Mouse (Mus musculus) layer of hippocampus, adult 8-10 months (tissue): ENCODE results near the gene Pes1. TPM values are rescaled to one million over a fixed set of nuclear protein-coding genes. Genes with fewer than 3 reads are reported as not detected.

Experiments used
- DNase-seq, 2 experiments: peaks; one replicate each; pipeline ENCODE4 v3.0.0; 2022; ENCODE audit warnings: low spot score in 2 of 2
- total RNA-seq, 4 experiments: library from RNA; stranded (reverse); gene quantifications; 2 replicates each; pipeline ENCODE4 v1.2.4; 2022

Gene Pes1
- total RNA-seq, 4 experiments from 2014 or later: 36.4 to 50.9 (median 43.0) TPM

DNA sequence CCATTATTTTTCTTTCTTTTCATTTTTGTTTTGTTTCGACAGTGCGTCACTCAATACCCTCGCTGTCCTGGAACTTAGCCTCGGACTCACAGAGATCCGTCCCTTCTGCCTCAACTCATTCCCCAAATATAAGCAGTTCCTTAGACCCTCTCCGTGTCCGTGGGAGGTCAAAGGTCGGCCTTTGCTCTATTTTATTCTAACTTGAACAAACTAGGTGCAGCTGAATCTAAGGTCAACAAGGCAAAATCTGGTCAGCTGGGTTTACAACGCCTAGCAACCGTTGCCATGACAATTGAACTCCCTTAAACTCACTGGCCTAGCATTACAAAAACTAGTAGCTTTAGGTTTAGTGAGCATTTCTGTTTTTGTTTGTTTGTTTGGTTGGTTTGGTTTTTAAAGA is 620 bp upstream of the Pes1 start:
- no peak for DNase-seq

DNA sequence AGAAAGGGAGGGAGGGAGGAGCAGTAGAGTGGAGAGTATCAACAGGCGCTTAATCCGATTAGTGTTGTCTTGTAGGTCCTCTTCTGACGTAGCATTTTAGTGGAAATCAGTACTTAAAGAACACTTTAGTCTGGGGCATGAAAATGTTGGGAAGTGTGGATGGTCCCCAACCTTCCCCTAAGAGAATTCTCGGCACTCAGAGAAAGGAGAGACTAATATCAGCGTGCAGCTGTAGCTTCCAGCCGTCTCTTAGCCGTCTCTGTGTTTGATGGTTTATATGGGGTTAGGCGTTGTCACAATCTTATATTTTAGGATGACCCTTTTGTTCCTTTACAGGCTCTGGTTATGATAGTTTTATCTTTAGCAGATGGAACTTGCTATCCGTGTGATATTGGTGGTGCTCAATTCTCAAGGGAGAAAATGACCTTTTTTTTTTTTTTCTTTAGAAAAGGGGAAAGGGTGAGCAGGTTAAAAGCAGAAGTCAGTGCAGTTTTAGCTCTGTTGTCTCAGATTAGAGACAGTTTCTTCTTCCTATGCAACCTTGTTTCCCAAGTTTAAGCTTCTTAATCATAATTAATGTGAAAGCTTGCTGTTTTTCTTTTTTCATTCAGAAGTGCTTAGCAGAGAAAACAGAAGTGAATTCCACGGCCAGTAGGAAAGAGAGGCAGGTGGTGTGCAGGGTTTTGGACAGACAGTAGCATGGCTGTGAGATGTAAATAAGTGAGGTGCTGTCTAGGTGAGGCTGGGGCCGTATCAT is 819 bp downstream of the Pes1 start:
- DNase-seq: no peak

DNA sequence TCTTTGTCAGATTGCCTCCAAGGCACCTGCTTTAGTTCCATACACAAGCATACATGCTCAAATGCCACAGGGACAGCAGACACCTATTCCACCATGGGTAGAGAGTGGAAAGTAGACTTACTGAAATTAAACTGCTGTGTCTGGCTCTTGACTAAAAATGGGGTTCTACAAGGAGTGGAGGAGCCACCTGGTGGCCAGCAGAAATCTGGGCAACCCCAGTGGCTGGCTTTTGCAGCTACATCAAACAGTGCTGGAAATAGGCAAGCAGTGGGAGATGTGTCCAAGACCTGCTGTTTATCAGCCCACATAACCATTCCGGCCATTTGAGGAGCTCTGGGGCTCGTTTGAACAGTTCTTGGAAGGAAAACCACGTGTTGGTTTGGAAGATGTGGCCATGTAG is 6.1 kb downstream of the Pes1 start:
- no peak for DNase-seq

DNA sequence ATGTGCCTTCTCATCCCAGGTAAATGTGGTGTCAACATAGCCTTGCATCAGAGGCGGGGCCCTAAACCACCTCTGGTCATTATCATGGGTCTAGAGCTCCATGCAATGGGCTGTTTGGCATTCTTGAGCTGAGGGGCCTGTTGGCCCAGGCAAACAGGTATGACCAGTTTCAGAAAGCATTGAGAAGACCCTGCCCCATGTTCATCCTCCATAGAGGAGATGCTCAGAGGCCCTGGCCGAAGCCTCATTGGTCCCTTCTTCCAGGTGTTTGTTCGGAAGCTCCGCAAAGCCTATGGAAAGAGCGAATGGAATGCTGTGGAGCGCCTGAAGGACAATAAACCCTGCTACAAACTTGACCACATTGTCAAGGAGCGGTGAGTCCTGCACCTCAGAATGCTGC is 6.6 kb downstream of the Pes1 start:
- no peak for DNase-seq

DNA sequence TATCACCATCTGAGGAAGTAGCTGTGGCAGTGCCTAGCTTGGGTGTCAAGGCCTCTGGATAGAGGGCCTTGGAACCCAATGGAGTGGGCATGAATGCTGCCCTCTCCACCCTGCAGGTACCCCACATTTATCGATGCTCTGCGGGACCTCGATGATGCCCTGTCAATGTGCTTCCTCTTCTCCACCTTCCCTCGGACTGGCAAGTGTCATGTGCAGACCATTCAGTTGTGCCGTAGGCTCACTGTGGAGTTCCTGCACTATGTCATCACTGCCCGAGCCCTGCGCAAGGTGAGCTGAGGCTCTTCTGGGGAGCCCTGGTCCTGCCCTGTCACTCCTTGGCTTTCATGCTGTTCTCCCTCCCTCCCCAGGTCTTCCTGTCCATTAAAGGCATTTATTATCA is 9.3 kb downstream of the Pes1 start:
- no peak for DNase-seq

DNA sequence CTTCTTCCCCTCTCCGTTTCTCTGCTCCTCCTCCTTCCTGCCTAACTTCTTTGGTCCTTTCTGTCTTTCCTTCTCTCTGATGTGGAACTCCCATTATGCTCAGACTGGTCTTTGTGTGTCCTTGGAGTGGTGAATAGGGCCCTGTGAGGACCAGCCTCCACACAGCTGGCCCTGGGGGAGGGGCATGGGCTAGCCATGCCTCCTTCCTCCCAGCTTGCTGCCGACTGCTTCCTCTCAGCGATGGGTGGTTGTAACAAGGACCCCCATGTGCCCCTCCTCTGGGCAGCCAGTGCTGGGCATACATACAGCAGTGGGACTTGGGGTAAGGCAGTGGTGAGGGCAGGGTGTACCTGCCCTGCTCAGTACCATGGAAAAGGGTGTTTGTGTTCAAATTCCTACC is 10.5 kb downstream of the Pes1 start:
- no peak for DNase-seq

DNA sequence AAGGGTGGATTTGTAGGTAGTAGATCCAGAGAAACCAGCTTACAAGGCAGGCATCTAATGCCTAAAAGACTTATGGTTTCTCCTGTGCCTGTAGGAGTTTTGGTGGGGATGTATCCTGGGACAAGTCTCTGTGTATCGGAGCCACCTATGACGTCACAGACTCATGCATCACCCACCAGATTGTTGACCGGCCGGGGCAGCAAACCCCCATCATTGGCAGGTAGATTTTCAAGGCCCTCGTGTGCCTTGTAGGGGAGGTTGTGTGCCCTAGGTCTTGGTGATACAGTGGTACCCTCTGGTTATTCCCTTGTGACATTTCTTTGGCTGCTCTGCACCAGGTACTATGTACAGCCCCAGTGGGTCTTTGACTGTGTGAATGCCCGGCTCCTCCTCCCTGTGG is 12.9 kb downstream of the Pes1 start, which contains the start of gene 4930556J24Rik:
Gene 4930556J24Rik (minus strand): TSS at position 101 of the 400 bp plus-strand sequence.
- no peak for DNase-seq

DNA sequence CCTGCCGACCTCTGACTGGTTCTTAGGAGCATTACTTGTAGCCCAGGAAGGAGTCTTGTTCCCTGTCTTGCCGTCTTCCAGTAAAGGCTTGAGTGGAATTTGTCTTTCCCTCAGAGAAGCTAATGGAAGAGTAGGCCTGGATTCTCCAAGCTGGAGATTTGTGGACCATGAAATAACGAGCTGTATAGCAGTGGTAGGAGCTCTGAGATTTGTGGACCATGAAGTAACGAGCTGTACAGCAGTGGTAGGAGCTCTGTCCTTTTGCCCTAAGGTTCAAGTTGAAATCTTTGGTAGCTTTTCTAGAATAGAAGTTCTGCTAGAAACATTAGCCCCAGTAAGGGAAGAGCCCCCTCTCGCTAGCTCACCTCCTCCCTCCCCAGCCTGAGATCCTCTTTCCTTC is 14.6 kb downstream of the Pes1 start:
- no peak for DNase-seq

DNA sequence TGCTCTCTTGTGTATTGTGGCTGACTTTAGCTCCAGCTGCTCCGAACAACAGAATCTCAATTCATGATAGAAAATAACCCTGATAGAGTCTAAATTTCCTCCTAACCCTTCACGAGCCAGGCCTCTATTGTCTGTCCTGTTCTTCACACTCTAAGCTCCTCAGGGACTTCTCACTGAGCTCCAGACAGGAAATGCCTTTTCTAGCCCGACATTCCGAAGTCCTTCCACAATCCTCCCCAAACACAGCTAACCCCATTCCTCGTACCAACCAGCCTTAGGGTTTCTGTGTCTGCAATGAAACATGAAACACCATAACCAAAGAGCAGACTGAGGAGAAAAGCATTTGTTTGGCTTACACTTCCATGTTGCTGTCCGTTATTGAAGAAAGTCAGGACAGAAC is 17.8 kb downstream of the Pes1 start:
- DNase-seq: no peak

DNA sequence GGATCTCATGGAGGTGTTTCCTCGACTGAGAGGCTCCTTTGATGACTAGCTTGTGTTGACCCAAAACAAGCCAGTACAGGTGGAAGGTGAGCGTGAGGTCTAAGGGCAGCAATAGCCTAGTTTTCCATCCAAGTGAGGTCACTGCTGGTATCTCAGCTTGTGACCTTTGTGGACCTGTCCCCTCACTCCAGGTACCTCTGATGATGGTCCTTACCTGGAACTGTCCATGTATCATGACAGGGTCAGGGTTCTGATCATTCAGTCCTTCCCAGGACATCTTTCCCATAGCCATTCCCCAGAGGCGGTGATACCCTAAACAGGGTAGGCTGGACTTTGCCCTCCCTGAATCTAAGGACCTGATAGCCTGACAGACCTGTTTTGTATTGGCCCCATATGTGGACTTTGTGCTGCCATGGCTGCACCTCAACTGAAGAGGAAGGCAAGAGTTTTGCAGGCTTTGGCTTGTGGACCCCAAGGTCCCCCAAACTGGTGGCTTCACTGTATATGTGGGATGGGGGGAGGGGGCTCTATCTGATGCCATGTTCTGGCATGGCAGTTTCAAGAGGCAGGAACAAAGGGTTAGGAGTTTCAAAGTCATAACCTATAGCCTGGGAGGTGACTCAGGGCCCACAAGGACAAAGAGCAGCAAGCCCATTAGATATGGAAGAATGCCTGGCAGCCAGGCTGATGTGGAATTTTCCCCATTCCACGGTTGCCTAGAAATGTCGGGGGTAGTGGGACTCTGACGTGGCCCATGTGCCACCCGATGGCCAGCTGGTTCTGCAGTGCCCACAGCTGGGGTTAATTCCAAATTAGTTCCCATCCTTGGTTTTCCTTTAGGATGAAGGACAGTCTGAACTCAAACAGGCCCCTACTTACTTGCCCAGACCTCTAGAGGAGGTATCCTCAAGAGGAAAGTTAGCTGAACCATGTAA is 18.8 kb downstream of the Pes1 start:
- DNase-seq: no peak

DNA sequence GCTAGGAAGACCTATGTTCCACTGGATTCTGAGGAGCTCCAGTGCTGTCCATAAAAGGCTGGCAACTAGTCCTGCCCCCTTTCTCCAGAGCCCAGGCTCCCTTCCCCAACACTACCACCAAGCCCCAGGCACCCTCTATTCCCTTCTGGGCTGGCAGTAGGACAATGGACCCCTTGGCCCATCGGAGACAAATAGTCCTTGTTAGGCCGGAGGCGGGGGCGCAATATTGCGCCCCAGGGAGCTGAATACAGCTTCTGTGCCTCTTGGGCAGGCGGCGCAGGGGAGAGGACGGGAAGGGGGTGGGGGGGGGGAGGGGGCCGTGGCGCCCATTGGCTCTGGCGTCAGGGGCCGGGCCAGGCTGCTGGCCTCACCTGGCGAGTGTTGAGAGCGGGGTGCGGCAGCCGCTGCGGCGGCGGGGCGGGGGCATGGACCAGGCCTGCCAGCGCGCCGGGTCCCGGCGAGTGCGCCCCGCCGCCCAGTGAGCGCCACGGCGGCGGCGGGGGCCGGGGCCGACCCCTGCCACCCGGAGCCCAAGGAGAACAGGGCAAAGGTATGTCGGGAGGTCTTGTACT is 19.6 kb downstream of the Pes1 start, which contains the start of gene Gal3st1:
Gene Gal3st1 (plus strand): TSS at position 346 of the 572 bp plus-strand sequence.
- peak; percentile 52 to 53 for DNase-seq

DNA sequence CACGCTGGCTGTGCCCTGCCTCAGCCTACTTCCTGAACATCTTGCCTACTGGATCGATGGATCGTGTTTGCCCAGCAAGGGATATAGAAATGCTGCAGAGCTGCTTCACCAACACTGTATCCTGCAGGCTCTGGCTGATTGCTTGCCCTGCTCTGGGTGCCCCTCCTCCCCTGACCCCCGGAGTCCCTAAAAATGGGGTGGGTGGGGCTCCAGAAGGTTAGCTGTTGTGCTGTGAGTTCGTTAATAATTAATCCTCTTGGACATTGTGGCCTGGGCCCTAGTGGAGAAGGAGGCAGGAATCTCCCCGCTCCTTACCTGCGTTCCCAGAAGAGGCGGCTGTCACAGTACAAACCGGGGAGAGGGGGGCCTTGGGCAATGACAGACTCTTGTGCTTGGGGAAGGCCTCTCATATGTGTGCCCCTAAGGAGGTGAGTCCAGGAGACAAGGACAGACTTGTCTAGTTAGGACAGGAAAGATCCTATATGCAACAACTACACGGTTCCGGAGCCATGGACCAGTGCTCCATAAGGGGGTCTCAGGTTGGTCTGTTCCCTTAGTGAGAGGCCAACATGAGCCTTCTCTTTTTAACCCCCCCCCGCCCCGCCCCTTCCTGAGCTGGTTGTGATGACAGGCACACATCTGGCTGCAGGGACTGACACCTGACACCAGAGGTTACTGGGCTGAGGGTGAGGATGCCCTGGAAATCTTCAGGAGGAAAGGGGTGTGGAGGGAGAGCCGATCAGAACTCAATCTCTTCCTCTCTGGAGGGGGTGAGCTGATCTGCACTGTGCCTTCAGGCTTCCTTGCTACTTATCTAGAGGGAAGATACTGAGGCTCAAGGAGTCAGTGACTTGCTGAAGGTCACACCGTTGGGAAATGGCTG is 20.3 kb downstream of the Pes1 start:
- no peak for DNase-seq

DNA sequence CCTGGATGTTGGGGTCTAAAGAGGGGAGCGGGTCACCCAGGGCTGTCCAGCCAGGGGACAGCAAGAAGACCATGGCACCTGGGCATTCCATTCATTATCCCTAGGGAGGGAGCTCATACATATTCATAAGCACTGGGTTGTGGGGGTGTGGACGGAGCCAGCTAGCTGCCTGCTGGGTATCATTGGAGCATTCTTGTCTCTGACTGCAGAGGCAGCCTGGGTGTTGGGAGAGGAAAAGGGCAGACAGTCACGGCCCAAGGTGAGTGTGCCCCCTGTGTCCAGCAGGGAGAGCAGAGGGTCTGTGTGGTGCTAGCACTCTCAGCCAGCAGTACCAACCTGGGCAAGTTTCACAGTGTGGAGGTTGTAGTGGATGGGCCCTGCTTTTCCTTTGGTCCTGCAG is 26.0 kb downstream of the Pes1 start:
- no peak for DNase-seq

DNA sequence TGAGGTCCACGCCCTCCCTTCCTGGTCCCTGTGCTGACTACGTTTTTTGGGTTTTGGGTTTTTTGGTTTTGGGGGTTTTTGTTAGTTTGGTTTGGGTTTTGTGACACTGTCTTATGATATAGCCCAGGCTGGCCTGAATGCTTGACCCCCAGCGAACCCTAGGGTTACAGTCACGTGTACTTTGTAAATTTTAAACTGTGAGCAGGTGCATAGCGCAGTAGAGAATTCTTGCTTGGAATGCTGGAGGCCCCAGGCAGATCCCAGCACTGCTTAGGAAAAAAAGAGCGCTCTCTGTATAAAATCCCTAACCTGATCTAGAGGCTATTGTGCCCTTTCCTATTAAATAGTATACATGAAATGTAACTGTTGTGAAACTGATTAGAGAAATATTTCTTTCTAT is 29.4 kb downstream of the Pes1 start:
- DNase-seq: no peak

DNA sequence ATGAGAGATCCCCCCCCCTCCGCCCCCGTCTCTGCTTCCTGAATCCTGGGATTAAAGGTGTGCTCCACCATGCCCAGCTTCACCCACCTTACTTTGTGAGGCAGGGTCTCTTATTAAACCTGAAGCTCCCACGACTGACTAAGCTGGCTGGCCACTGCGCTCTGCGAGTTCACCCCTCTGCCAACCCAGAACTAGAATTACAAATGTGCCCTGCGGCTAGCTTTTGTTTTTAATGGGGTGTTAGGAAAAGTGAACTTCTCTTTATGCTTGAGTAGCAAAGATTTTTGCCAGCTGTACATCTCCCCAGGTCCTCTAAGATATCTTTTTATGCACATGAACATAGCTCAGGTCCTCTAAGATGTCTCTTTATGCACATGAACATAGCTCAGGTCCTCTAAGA is 30.1 kb downstream of the Pes1 start:
- no peak for DNase-seq

DNA sequence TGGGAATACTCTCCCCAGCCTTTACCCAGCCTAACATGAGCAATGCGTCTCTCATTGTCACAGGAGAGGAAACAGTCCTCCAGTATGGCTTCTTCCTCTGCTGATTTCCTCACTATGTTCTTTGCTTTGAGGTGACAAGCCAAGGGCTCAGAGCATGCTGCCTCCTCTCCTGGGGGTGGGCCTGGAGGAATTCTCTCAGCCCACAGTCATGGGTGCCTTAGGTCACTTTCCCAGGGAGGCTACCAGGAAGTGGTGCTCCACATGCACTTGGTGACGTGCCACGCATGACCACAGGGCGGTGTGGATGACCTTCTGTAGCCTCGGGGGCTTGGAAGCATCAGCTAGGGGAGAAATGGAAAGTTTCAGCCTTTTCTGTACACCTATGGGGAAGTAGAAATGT is 31.7 kb downstream of the Pes1 start:
- DNase-seq: no peak

DNA sequence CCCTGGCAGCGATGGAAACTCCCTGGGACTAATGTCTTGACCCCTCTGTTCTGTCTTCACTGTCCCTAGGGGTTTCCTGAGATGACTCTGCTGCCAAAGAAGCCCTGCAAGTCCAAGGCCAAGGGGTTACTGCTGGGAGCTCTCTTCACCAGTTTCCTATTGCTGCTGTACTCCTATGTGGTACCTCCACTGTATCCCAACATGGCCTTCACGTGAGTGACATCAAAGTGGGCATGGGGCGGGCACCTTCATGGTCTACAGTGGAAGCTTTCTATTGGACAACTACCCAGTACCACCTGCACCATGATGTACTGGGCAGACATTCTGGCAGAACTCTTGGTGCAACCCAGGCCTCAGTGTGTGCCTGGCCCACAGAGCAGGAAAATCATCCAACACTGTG is 33.1 kb downstream of the Pes1 start:
- no peak for DNase-seq

DNA sequence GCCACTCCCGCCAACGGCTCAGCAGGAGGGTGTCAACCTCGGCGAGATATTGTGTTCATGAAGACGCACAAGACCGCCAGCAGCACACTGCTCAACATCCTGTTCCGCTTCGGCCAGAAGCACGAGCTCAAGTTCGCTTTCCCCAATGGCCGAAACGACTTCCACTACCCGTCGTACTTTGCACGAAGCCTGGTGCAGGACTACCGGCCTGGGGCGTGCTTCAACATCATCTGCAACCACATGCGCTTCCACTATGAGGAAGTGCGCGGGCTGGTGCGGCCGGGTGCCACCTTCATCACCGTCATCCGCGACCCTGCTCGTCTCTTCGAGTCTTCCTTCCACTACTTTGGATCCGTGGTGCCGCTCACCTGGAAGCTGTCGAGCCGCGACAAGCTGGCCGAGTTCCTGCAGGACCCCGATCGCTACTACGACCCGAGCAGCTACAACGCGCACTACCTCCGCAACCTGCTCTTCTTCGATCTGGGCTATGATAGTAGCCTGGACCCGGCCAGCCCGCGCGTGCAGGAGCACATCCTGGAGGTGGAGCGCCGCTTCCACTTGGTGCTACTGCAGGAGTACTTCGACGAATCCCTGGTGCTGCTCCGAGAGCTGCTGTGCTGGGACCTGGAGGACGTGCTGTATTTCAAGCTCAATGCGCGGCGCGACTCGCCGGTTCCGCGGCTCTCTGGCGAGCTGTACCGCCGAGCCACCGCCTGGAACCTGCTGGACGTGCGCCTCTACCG is 34.4 kb downstream of the Pes1 start:
- no peak for DNase-seq

DNA sequence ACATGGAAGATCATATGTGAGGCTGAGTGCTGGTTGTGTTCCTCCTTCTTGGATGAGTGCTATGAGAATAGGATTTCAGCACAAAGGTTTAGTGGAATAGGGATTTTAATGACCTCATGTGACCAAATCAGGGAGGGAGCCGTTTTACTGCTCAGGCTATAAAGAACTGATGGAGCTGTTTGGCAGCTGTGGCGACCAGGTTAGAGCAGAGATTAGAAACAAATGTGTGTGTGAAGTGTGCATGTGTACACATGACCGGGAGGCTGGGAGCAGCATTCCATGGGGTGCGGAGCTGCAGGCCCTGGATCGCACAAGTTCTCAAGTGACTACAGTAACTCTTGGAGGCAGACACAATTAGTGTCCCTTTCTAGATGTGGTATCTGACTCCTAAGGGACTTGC is 35.8 kb downstream of the Pes1 start:
- DNase-seq: no peak

DNA sequence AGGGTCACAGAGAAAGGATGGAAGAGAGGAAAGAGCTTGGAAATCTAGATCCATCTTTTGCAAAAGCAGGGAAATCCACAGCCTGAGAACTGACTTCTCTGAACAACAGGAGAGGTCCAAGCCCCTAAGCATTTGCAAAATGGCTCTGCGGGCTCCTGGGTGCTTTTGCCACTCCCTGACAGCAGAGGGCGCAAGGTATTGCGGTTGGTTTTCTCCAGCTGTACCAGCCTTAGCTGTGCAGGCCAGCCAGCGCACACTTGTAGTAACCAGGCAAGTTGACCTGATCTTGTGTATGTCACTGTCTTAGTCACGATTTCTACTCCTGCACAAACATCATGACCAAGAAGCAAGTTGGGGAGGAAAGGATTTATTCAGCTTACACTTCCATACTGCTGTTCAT is 37.8 kb downstream of the Pes1 start:
- peak in 1 of 2 experiments; percentile 79 for DNase-seq
